Mouse (Mus musculus) MEL (cell line): ENCODE data around the gene Galnt9.

Experiments
- CTCF ChIP-seq, 3 experiments: IDR thresholded peaks in 2 of 3; conservative IDR thresholded peaks in 1 of 3; 2 replicates each; pipeline ENCODE4 v1.5.1; 2011 to 2012; ENCODE audit warnings: low read length in 3 of 3, low read depth in 2 of 3, mild to moderate bottlenecking in 2 of 3, improper control_type of control experiment in 1 of 3, inconsistent platforms in 1 of 3, mixed read lengths in 1 of 3, moderate library complexity in 1 of 3; ENCODE audit not compliant: control insufficient read depth in 1 of 3, insufficient read depth in 1 of 3, poor library complexity in 1 of 3, severe bottlenecking in 1 of 3
- GABPA ChIP-seq: IDR thresholded peaks from 2 replicates; pipeline ENCODE4 v1.6.1; 2012; ENCODE audit warnings: low read depth, mild to moderate bottlenecking, inconsistent platforms, low read length, improper control_type of control experiment, moderate library complexity
- MAX ChIP-seq: IDR thresholded peaks from 2 replicates; pipeline ENCODE4 v1.6.1; 2011; ENCODE audit warnings: low read length, improper control_type of control experiment
- MYC ChIP-seq: IDR thresholded peaks from 2 replicates; pipeline ENCODE4 v1.6.1; 2011; ENCODE audit warnings: low read depth, mild to moderate bottlenecking, low read length, improper control_type of control experiment, moderate library complexity
- NRF1 ChIP-seq: IDR thresholded peaks from 2 replicates; pipeline ENCODE4 v1.6.1; 2014; ENCODE audit warnings: low read depth, mild to moderate bottlenecking, inconsistent platforms, low read length, improper control_type of control experiment, moderate library complexity; ENCODE audit not compliant: poor library complexity, insufficient read depth, severe bottlenecking
- TAL1 ChIP-seq: IDR thresholded peaks from 2 replicates; pipeline ENCODE4 v1.6.1; 2012; ENCODE audit warnings: mild to moderate bottlenecking, inconsistent platforms, low read length, moderate library complexity, mixed read lengths
- USF1 ChIP-seq: IDR thresholded peaks from 2 replicates; pipeline ENCODE4 v1.6.1; 2014; ENCODE audit warnings: low read depth, mild to moderate bottlenecking, inconsistent platforms, low read length, improper control_type of control experiment, moderate library complexity

DNA sequence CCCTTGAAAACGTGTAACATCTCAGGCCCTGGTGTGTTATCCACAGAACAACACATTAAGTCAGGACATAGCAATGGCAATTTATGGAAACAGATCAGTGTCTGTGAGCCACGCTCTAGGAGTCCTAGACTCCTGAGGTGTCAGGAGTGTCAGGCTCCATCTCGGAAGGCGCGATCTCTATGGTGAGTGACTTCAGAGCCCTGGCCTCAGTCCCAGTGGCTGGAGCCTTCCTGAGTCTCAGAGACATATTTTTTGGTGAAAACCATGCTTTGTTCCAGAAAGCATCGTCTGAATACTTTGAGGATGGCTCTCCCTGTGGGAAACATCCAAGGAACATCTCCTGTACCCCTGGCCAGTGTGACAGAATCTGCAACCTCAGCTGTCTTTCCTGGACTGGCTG lies 2.7 kb upstream of the Galnt9 start:
- no peak for TF ChIP-seq CTCF (IDR thresholded peaks at IDR 0.05 in 2 of 3, conservative IDR thresholded peaks at IDR 0.05 in 1 of 3; ENCODE audit: control insufficient read depth in 1 of 3, insufficient read depth in 1 of 3, low read depth in 2 of 3, low read length in 3 of 3, poor library complexity in 1 of 3, severe bottlenecking in 1 of 3)
- TF ChIP-seq GABPA: no peak
- TF ChIP-seq USF1: no peak
- TF ChIP-seq MYC: no peak
- no peak for TF ChIP-seq TAL1
- TF ChIP-seq NRF1: no peak
- TF ChIP-seq MAX: no peak
